Mouse (Mus musculus) brain, adult 2 months (tissue): ENCODE data around the gene Cpa3.

Source experiments
- DNase-seq: peaks from one replicate; pipeline ENCODE4 v3.0.0; 2011; ENCODE audit warnings: low read depth, low spot score

Cpa3 gene

GRCm38 (mm10) chr3:20242050-20242449 is at the start of gene Cpa3:
Cpa3 (minus strand) TSS chr3:20242181.
- no peak for DNase-seq

GRCm38 (mm10) chr3:20291370-20291769 is 49.4 kb upstream of the Cpa3 start:
- no peak for DNase-seq

- no peak for DNase-seq
These were observed 46.8 kb upstream of the Cpa3 start for GRCm38 (mm10) chr3:20288761-20289160.

- DNase-seq = no peak
These were observed 39.8 kb upstream of the Cpa3 start for GRCm38 (mm10) chr3:20281796-20282195.

GRCm38 (mm10) chr3:20275633-20276032 is 33.7 kb upstream of the Cpa3 start, which contains the start of gene Cpb1:
Cpb1 (minus strand) TSS chr3:20275733.
- no peak for DNase-seq

GRCm38 (mm10) chr3:20254566-20255479 is 12.8 kb upstream of the Cpa3 start:
- peak; percentile 26 for DNase-seq

- no peak for DNase-seq
These were observed 1.9 kb upstream of the Cpa3 start for GRCm38 (mm10) chr3:20243913-20244312.

GRCm38 (mm10) chr3:20239741-20240140 is 2.2 kb downstream of the Cpa3 start:
- DNase-seq = no peak

- DNase-seq = no peak
These were observed 5.0 kb downstream of the Cpa3 start for GRCm38 (mm10) chr3:20236965-20237364.

- no peak for DNase-seq
These were observed 13.0 kb downstream of the Cpa3 start for GRCm38 (mm10) chr3:20229027-20229426.

- DNase-seq = peak; percentile 4
These were observed 16.6 kb downstream of the Cpa3 start for GRCm38 (mm10) chr3:20225429-20225828.

- DNase-seq = no peak
These were observed 18.9 kb downstream of the Cpa3 start for GRCm38 (mm10) chr3:20222926-20223698.

- no peak for DNase-seq
These were observed 19.8 kb downstream of the Cpa3 start for GRCm38 (mm10) chr3:20222136-20222535.

GRCm38 (mm10) chr3:20198869-20199268 is 43.1 kb downstream of the Cpa3 start:
- DNase-seq = peak; percentile 69

- no peak for DNase-seq
These were observed 44.1 kb downstream of the Cpa3 start for GRCm38 (mm10) chr3:20197878-20198277.

- DNase-seq = no peak
These were observed 52.9 kb downstream of the Cpa3 start for GRCm38 (mm10) chr3:20188976-20189675.

GRCm38 (mm10) chr3:20172394-20172793 is 69.6 kb downstream of the Cpa3 start:
- no peak for DNase-seq

- no peak for DNase-seq
These were observed 74.5 kb downstream of the Cpa3 start for GRCm38 (mm10) chr3:20167487-20167886.
